Mouse (Mus musculus) heart, embryonic 13.5 days (tissue): ENCODE data around the gene Rnf43. TPM values are rescaled to one million over a fixed set of nuclear protein-coding genes. Genes with fewer than 3 reads are reported as not detected.

Experiments
- ATAC-seq: fragments of 200-750 bp; cut with Nextera tagmentation; 2 replicates; pipeline ENCODE4 v1.8.0; 2017; ENCODE audit warnings: moderate TSS enrichment; ENCODE audit not compliant: insufficient number of reproducible peaks, low FRiP score, low TSS enrichment; ENCODE audit errors: extremely low read depth
- H3K27ac ChIP-seq: fragments of 300-500 bp; sonication (generic); replicated peaks from 2 replicates; pipeline ENCODE4 v1.5.1; 2015; ENCODE audit warnings: moderate library complexity, mild to moderate bottlenecking, inconsistent platforms
- H3K27me3 ChIP-seq: fragments of 300-500 bp; sonication (generic); replicated peaks from 2 replicates; pipeline ENCODE4 v1.6.1; 2015; ENCODE audit warnings: mild to moderate bottlenecking, inconsistent platforms
- H3K36me3 ChIP-seq: fragments of 300-500 bp; sonication (generic); 2 replicates; pipeline ENCODE4 v1.6.1; 2015; ENCODE audit warnings: mild to moderate bottlenecking, inconsistent platforms
- H3K4me1 ChIP-seq: fragments of 300-500 bp; sonication (generic); 2 replicates; pipeline ENCODE4 v1.6.1; 2015; ENCODE audit warnings: inconsistent platforms
- H3K4me2 ChIP-seq: fragments of 300-500 bp; sonication (generic); 2 replicates; pipeline ENCODE4 v1.6.1; 2015; ENCODE audit warnings: inconsistent platforms, mild to moderate bottlenecking, moderate library complexity
- H3K4me3 ChIP-seq: fragments of 300-500 bp; sonication (generic); 2 replicates; pipeline ENCODE4 v1.5.1; 2015; ENCODE audit warnings: moderate library complexity, mild to moderate bottlenecking, inconsistent platforms
- H3K9ac ChIP-seq: fragments of 300-500 bp; sonication (generic); 2 replicates; pipeline ENCODE4 v1.6.1; 2015; ENCODE audit warnings: inconsistent platforms, mild to moderate bottlenecking, moderate library complexity
- H3K9me3 ChIP-seq: fragments of 300-500 bp; sonication (generic); 2 replicates; pipeline ENCODE4 v1.6.1; 2016; ENCODE audit warnings: inconsistent platforms
- WGBS: fragments of 180-500 bp; shearing (Covaris S2); methylation state at CpG from one replicate; pipeline ENCODE4 v1.1.7; 2015; ENCODE audit warnings: mixed read lengths; 5-methylcytosine and 5-hydroxymethylcytosine counted together
- polyA plus RNA-seq: library from polyadenylated mRNA; unstranded; fragments of >200 nt; fragmentation: Nextera tagmentation; extraction: Ambion mirVana; gene quantifications from 2 replicates; pipeline ENCODE4 v1.2.1, GENCODE M21; 2015

Rnf43 gene
- polyA plus RNA-seq, 1 experiment from 2014 or later, result 1.6 TPM

GRCm38 (mm10) chr11:87654693-87655092 is 7.8 kb upstream of the Rnf43 start:
- ATAC-seq, result no peak
- no peaks in the 10 kb centered on the region for H3K4me1 ChIP-seq
- no peak overlapping the region for H3K4me3 ChIP-seq
- no peak overlapping the region for H3K9ac ChIP-seq
- no peak overlapping the region for H3K4me2 ChIP-seq
- 76% methylated on average over 5 of the region's 5 CpGs for WGBS
- no peaks in the 10 kb centered on the region for H3K27me3 ChIP-seq
- no peaks in the 10 kb centered on the region for H3K36me3 ChIP-seq
- H3K27ac ChIP-seq, result no peak overlapping the region
- H3K9me3 ChIP-seq, result no peaks in the 10 kb centered on the region

DNA sequence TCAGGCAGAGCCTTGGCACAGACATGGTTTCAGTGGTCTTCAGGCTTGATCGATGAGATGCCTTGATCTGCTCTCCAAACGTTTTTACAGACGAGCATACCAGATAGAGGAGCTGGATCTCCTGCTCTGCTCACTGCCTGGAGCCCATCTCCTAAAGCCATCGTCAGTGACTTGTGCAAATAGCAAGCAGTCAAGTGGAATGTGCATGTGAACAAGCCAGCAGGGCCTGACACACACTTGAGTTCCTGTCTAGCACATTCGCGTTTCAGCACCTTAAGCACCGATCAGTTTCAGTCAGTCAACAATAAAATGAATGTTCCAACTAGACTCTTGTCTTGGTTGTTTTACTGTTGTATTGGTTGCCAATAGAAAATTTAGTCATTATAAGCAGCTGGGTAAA is 3.3 kb upstream of the Rnf43 start:
- peaks cover 6% of the 10 kb centered on the region for H3K4me1 ChIP-seq
- H3K4me3 ChIP-seq, result no peak overlapping the region
- H3K9me3 ChIP-seq, result no peaks in the 10 kb centered on the region
- WGBS, result 43% methylated on average over 7 of the region's 7 CpGs
- ATAC-seq, result no peak
- H3K9ac ChIP-seq, result no peak overlapping the region
- H3K36me3 ChIP-seq, result no peaks in the 10 kb centered on the region
- no peak overlapping the region for H3K4me2 ChIP-seq
- H3K27me3 ChIP-seq, result peaks cover 20% of the 10 kb centered on the region
- no peak overlapping the region for H3K27ac ChIP-seq

DNA sequence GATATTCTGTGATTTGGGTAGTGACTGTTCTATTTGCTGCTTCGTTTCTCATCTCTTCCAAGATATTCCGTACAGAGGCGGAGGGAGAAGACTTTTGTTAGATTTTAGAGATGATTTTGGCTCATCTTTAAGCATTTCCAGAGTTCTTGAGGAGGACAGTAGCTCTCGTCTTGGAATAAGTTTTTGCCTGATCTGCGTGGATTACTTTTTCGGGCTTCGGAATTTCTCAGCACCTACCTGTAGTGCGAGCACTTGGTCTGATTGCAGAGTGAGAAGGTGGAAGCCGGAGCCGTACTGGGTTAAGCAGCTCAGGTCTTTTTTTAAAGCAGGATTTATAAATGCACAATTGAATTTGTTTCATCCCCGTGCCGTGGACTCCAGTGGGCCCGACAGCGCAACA is 300 bp downstream of the Rnf43 start:
- Histone ChIP-seq H3K27me3 (peaks cover 27% of the 10 kb centered on the region), H3K4me3 (peak overlapping the region; percentile 55), H3K4me1 (peaks cover 6% of the 10 kb centered on the region), H3K27ac (no peak overlapping the region), H3K36me3 (no peaks in the 10 kb centered on the region), H3K4me2 (peak overlapping the region; percentile 73), H3K9me3 (no peaks in the 10 kb centered on the region), H3K9ac (peak overlapping the region; percentile 72)
- no peak for ATAC-seq
- WGBS, result 22% methylated on average over 14 of the region's 14 CpGs

- peak overlapping the region; percentile 21 for H3K4me2 ChIP-seq
- WGBS, result 82% methylated on average over 6 of the region's 6 CpGs
Observed at GRCm38 (mm10) chr11:87663948-87664347, 1.4 kb downstream of the Rnf43 start.

GRCm38 (mm10) chr11:87664521-87664920 is 2.0 kb downstream of the Rnf43 start:
- peak overlapping the region; percentile 21 for H3K4me2 ChIP-seq
- no peaks in the 10 kb centered on the region for H3K9me3 ChIP-seq
- H3K4me1 ChIP-seq, result peaks cover 6% of the 10 kb centered on the region
- H3K4me3 ChIP-seq, result peak overlapping the region; percentile 12
- H3K9ac ChIP-seq, result peak overlapping the region; percentile 20; the same call in 1 of the 2 replicates
- H3K27me3 ChIP-seq, result peaks cover 30% of the 10 kb centered on the region
- no peaks in the 10 kb centered on the region for H3K36me3 ChIP-seq
- ATAC-seq, result no peak
- no peak overlapping the region for H3K27ac ChIP-seq
- WGBS, result 81% methylated on average over 12 of the region's 12 CpGs

More at GRCm38 (mm10) chr11:87663948-87664347, 1.4 kb downstream of the Rnf43 start:
- Histone ChIP-seq H3K27ac (no peak overlapping the region), H3K36me3 (no peaks in the 10 kb centered on the region), H3K9ac (no peak overlapping the region), H3K27me3 (peaks cover 30% of the 10 kb centered on the region), H3K4me3 (peak overlapping the region; percentile 12), H3K9me3 (no peaks in the 10 kb centered on the region), H3K4me1 (peaks cover 6% of the 10 kb centered on the region)
- no peak for ATAC-seq

GRCm38 (mm10) chr11:87665224-87665623 is 2.7 kb downstream of the Rnf43 start:
- WGBS, result 76% methylated on average over 6 of the region's 6 CpGs
- Histone ChIP-seq H3K4me3 (no peak overlapping the region), H3K36me3 (no peaks in the 10 kb centered on the region), H3K9me3 (no peaks in the 10 kb centered on the region), H3K27ac (no peak overlapping the region), H3K9ac (no peak overlapping the region), H3K4me2 (no peak overlapping the region), H3K4me1 (peaks cover 6% of the 10 kb centered on the region), H3K27me3 (peaks cover 30% of the 10 kb centered on the region)
- ATAC-seq, result no peak

- Histone ChIP-seq H3K4me1 (peaks cover 6% of the 10 kb centered on the region), H3K27me3 (peaks cover 30% of the 10 kb centered on the region), H3K9me3 (no peaks in the 10 kb centered on the region), H3K9ac (no peak overlapping the region), H3K4me3 (no peak overlapping the region), H3K4me2 (no peak overlapping the region), H3K36me3 (no peaks in the 10 kb centered on the region), H3K27ac (no peak overlapping the region)
- no peak for ATAC-seq
- WGBS, result 76% methylated on average over 2 of the region's 2 CpGs
Observed at GRCm38 (mm10) chr11:87665658-87666057, 3.1 kb downstream of the Rnf43 start.

GRCm38 (mm10) chr11:87666256-87667035 is 3.9 kb downstream of the Rnf43 start:
- 74% methylated on average over 12 of the region's 12 CpGs for WGBS
- Histone ChIP-seq H3K9me3 (no peaks in the 10 kb centered on the region), H3K27ac (no peak overlapping the region), H3K4me2 (no peak overlapping the region), H3K36me3 (no peaks in the 10 kb centered on the region), H3K27me3 (peaks cover 30% of the 10 kb centered on the region), H3K4me1 (peaks cover 6% of the 10 kb centered on the region), H3K9ac (no peak overlapping the region), H3K4me3 (no peak overlapping the region)
- ATAC-seq, result no peak

- no peak overlapping the region for H3K4me2 ChIP-seq
Observed at GRCm38 (mm10) chr11:87667107-87668090, 4.9 kb downstream of the Rnf43 start.

DNA sequence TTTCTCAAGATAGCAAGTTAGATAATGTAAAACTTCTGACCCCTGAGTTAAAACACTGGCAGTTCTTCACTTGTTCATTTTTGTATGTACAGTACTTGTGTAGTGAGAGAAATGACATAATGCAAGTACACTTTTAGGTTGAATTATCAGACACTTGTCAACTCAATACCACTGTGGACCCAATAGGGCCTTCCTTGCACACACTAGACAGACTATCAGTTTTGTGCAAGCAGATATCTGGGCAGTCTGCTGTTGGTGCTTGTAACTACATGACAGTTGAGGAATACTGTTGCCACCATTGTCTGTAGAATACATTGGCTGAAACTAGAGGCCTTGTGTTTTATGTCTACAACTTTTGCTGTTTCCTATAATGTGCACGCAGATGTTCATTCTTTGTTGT is 10.8 kb downstream of the Rnf43 start:
- H3K27ac ChIP-seq, result no peak overlapping the region
- peaks cover 10% of the 10 kb centered on the region; the same call in 1 of the 2 replicates for H3K27me3 ChIP-seq
- no peak overlapping the region for H3K4me3 ChIP-seq
- H3K36me3 ChIP-seq, result no peaks in the 10 kb centered on the region
- H3K4me2 ChIP-seq, result no peak overlapping the region
- no peak overlapping the region for H3K9ac ChIP-seq
- H3K4me1 ChIP-seq, result no peaks in the 10 kb centered on the region
- no peak for ATAC-seq
- WGBS, result 88% methylated on average over 1 of the region's 1 CpGs
- no peaks in the 10 kb centered on the region for H3K9me3 ChIP-seq

More at GRCm38 (mm10) chr11:87667107-87668090, 4.9 kb downstream of the Rnf43 start:
- ATAC-seq, result no peak
- 57% methylated on average over 4 of the region's 4 CpGs for WGBS
- Histone ChIP-seq H3K4me3 (no peak overlapping the region), H3K27ac (no peak overlapping the region), H3K9me3 (no peaks in the 10 kb centered on the region), H3K27me3 (peaks cover 27% of the 10 kb centered on the region), H3K9ac (no peak overlapping the region), H3K4me1 (peaks cover 6% of the 10 kb centered on the region), H3K36me3 (no peaks in the 10 kb centered on the region)

GRCm38 (mm10) chr11:87675606-87676005 is 13.1 kb downstream of the Rnf43 start:
- Histone ChIP-seq H3K4me2 (no peak overlapping the region), H3K27ac (no peak overlapping the region), H3K36me3 (no peaks in the 10 kb centered on the region), H3K27me3 (peaks cover 9% of the 10 kb centered on the region; the same call in 1 of the 2 replicates), H3K9me3 (no peaks in the 10 kb centered on the region), H3K4me1 (no peaks in the 10 kb centered on the region), H3K4me3 (no peak overlapping the region), H3K9ac (no peak overlapping the region)
- WGBS, result 82% methylated on average over 6 of the region's 6 CpGs
- ATAC-seq, result no peak
